8 mouse cellular contexts compared by ENCODE assay signal in the genomic region with DNA sequence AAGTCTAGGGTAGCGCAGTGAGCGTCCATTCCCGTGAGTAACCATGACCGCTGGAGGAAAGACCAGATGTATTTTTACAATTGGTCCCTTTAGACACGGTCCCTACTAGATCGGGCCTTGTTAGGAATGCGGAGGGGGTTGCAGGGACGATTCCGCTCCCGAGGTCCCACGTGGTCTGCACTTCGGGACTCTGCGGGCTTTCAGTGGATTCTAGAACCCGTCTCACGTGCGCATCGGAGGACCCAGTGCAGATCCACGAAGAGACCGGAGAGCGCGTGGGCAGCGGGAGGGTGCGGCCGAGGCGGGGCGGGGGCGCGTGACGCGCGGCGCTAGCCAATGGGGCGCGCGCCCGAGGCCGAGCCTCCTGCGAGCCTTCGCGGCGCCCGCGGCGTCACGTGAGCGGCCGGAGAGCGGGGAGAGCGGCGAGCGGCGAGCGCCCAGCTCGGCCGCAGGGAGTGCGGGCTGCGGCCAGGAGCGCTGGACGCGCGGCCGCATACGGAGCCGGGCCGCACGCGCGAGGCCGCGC. TPM values are rescaled to one million over a fixed set of nuclear protein-coding genes. Genes with fewer than 3 reads are reported as not detected.
DNase-seq lines count a peak whose midpoint lies in the region; TF ChIP-seq lines count a peak whose summit lies in the region.

A gene (plus strand): TSS at position 396 of the 526 bp plus-strand sequence.

- intact Hi-C loops in gastrocnemius, postnatal 36 days (cut with DNase I): loop anchor here (2.0 kb wide), 1 partner anchor 47 kb away; no protein-coding TSS in a partner anchor
- intact Hi-C loops in left cerebral cortex, adult 2 months (cut with DNase I): loop anchor here (2.0 kb wide), 1 partner anchor 45 kb away; no protein-coding TSS in a partner anchor

- no peak for TF ChIP-seq CTCF in left cerebral cortex, adult 2 months (IDR thresholded peaks at IDR 0.05)

- peak within 1 kb of the TSS; percentile 96 for H3K27ac ChIP-seq in left cerebral cortex, adult 2 months

- DNase-seq in adrenal gland, postnatal 4 days (ENCODE audit: low spot score in 2 of 2): peak; percentile 37 to 43
- DNase-seq in embryo, embryonic 11.5 days (ENCODE audit: low read depth, low spot score): peak; percentile 52
- DNase-seq in gastrocnemius, postnatal 36 days: peak; percentile 70 to 79
- DNase-seq in hindlimb bud, embryonic 11.5 days (ENCODE audit: extremely low spot score, low read depth, low spot score): peak; percentile 6
- peak; percentile 89 to 90 for DNase-seq in left cerebral cortex, adult 2 months (ENCODE audit: extremely low spot score in 1 of 2, low spot score in 2 of 2)
- DNase-seq in lung, postnatal 25 days (ENCODE audit: low spot score): peak; percentile 81
- DNase-seq in right cerebral cortex, postnatal 14 days: peak; percentile 82
- DNase-seq in spleen, postnatal 4 days (ENCODE audit: low spot score in 2 of 2): no peak

- peak within 1 kb of the TSS; percentile 75 for H3K4me3 ChIP-seq in left cerebral cortex, adult 2 months

RNA-seq across cellular contexts. Expression of the gene that starts here (rescaled TPM):
- total RNA-seq in adrenal gland, postnatal 4 days (2021): 10 to 100 TPM; 14.3 to 15.0 TPM
- 10 to 100 TPM; 36.6 to 38.0 TPM for total RNA-seq in gastrocnemius, postnatal 36 days (2021)
- 10 to 100 TPM; 29.0 to 34.4 TPM for total RNA-seq in left cerebral cortex, adult 2 months (2021)

Comparison
In these comparisons a context has a peak if more than half of its experiments do, and no peak if none do; other contexts are left out.
1. DNase-seq: peak in adrenal gland, postnatal 4 days (2 of 2), embryo, embryonic 11.5 days (single experiment), gastrocnemius, postnatal 36 days (2 of 2), hindlimb bud, embryonic 11.5 days (single experiment), left cerebral cortex, adult 2 months (2 of 2), lung, postnatal 25 days (single experiment) and right cerebral cortex, postnatal 14 days (single experiment); none in spleen, postnatal 4 days (0 of 2).